In genomic region chr6:134921014-134921694, GRCm38 (mm10) we compare ENCODE assay signal across 8 mouse cellular contexts. TPM values are rescaled to one million over a fixed set of nuclear protein-coding genes. Genes with fewer than 3 reads are reported as not detected.
A peak's percentile ranks its signal among the peaks of the same experiment; 100 is the strongest.
DNase-seq lines count a peak whose midpoint lies in the region; ATAC-seq and TF ChIP-seq lines count a peak whose summit lies in the region.

No protein-coding gene starts in this region.

- H3K27me3 ChIP-seq in hindbrain, embryonic 16.5 days (replicated peaks; ENCODE audit: control insufficient read depth, insufficient read depth, low read length): 0 out of 2 replicates have a peak, but pooled peaks cover 3% of the 10 kb centered on the region
- H3K27me3 ChIP-seq in small intestine, adult 2 months (ENCODE audit: control insufficient read depth, insufficient read depth, low read length): no peaks in the 10 kb centered on the region

- H3K4me2 ChIP-seq in hindbrain, embryonic 16.5 days (ENCODE audit: low read length): peak overlapping the region; percentile 91

- peak overlapping the region; percentile 96 for H3K27ac ChIP-seq in hindbrain, embryonic 16.5 days (ENCODE audit: low read depth, low read length)
- peak overlapping the region; percentile 97 for H3K27ac ChIP-seq in small intestine, adult 2 months (ENCODE audit: insufficient read depth, low read depth, low read length)

- no peaks in the 10 kb centered on the region for H3K36me3 ChIP-seq in hindbrain, embryonic 16.5 days (ENCODE audit: control insufficient read depth, insufficient read depth, low read length)
- H3K36me3 ChIP-seq in small intestine, adult 2 months (ENCODE audit: control insufficient read depth, insufficient read depth, low read length): peaks cover 8% of the 10 kb centered on the region

- TF ChIP-seq POLR2A in small intestine, adult 2 months (IDR thresholded peaks at IDR 0.05; ENCODE audit: low read depth, low read length): no peak

- peak overlapping the region; percentile 82 for H3K9ac ChIP-seq in hindbrain, embryonic 16.5 days (ENCODE audit: low read depth, low read length)

- H3K4me3 ChIP-seq in hindbrain, embryonic 16.5 days (ENCODE audit: low read length): peak overlapping the region; percentile 70
- H3K4me3 ChIP-seq in small intestine, adult 2 months (ENCODE audit: low read depth, low read length): peak overlapping the region; percentile 79

- intact Hi-C loops in left cerebral cortex, postnatal 4 days (cut with DNase I): no loop called here

- 0% methylated on average over 30 of the region's 32 CpGs for WGBS in hindbrain, embryonic 16.5 days
- under 1% methylated on average over 32 of the region's 32 CpGs for WGBS in small intestine, adult 2 months

- DNase-seq in layer of hippocampus, adult 11-12 months (ENCODE audit: low spot score): peak; percentile 45
- DNase-seq in layer of hippocampus, adult 9-11 months: no peak
- peak; percentile 89 for DNase-seq in cerebellum, adult 9-11 months
- peak; percentile 71 for DNase-seq in left cerebral cortex, postnatal 4 days

- H3K9me3 ChIP-seq in hindbrain, embryonic 16.5 days (ENCODE audit: control insufficient read depth, low read length): no peaks in the 10 kb centered on the region

- ATAC-seq in frontal cortex, adult (ENCODE audit: low TSS enrichment): peak; percentile 23
- ATAC-seq in hindbrain, embryonic 16.5 days: no peak
- ATAC-seq in megakaryocyte progenitor cell, adult 5-6 weeks (replicated peaks; ENCODE audit: poor library complexity): peak; percentile 18

- 0 out of 2 replicates have a peak, but pooled peaks have one; percentile 5 for TF ChIP-seq CTCF in small intestine, adult 2 months (IDR thresholded peaks at IDR 0.05; ENCODE audit: extremely low read depth, insufficient read length, insufficient replicate concordance, low read depth, low read length)

- peaks cover 21% of the 10 kb centered on the region for H3K4me1 ChIP-seq in hindbrain, embryonic 16.5 days (ENCODE audit: control insufficient read depth, insufficient read depth, low read depth, low read length)
- H3K4me1 ChIP-seq in small intestine, adult 2 months (ENCODE audit: control insufficient read depth, insufficient read depth, insufficient read length, low read length): peaks cover 4% of the 10 kb centered on the region

RNA-seq across cellular contexts. Expression of gene Cdkn1b, which starts 1.0 kb away (rescaled TPM):
- polyA plus RNA-seq in hindbrain, embryonic 16.5 days (2015; fragmentation: Nextera tagmentation; extraction: Ambion mirVana): 12.6 and 15.1 TPM in 2 replicates
- total RNA-seq in left cerebral cortex, postnatal 4 days (2021): 10 to 100 TPM; 55.5 to 62.2 TPM
- total RNA-seq in megakaryocyte progenitor cell, adult 5-6 weeks (2015): 20.1 and 21.1 TPM in 2 replicates
- 36.8 and 39.1 TPM in 2 replicates for total RNA-seq in megakaryocyte progenitor cell, adult 5-6 weeks (2017)
- 5.8 and 16.3 TPM in 2 replicates for polyA plus RNA-seq in small intestine, adult 2 months (2012; rRNA removed)

RNA-seq across cellular contexts. Expression of gene Gpr19, which starts 22.8 kb away (rescaled TPM):
- polyA plus RNA-seq in hindbrain, embryonic 16.5 days (2015; fragmentation: Nextera tagmentation; extraction: Ambion mirVana): 36.1 and 41.3 TPM in 2 replicates
- total RNA-seq in left cerebral cortex, postnatal 4 days (2021): 10 to 100 TPM; 24.5 to 29.3 TPM
- total RNA-seq in megakaryocyte progenitor cell, adult 5-6 weeks (2015): 7.7 and 12.8 TPM in 2 replicates
- 7.2 and 7.6 TPM in 2 replicates for total RNA-seq in megakaryocyte progenitor cell, adult 5-6 weeks (2017)
- polyA plus RNA-seq in small intestine, adult 2 months (2012; rRNA removed): 1.8 and 6.7 TPM in 2 replicates
